Mouse (Mus musculus): ENCODE results near the gene Myh9. TPM values are rescaled to one million over a fixed set of nuclear protein-coding genes. Genes with fewer than 3 reads are reported as not detected.
A peak's percentile ranks its signal among the peaks of the same experiment; 100 is the strongest.

Gene Myh9
- polyA plus RNA-seq, 1 experiment from 2014 or later: 31.8 TPM

GRCm38 (mm10) chr15:77862991-77863972 lies 21.3 kb upstream of the Myh9 start:
- H3K27me3 ChIP-seq (ENCODE audit: control insufficient read depth, insufficient read depth, low read length): no peaks in the 10 kb centered on the region
- H3K36me3 ChIP-seq (ENCODE audit: control insufficient read depth, insufficient read depth, low read length): no peaks in the 10 kb centered on the region
- no peak overlapping the region for H3K9ac ChIP-seq (ENCODE audit: low read depth, low read length)
- H3K9me3 ChIP-seq (replicated peaks; ENCODE audit: control insufficient read depth, low read length): no peaks in the 10 kb centered on the region
- H3K4me3 ChIP-seq (ENCODE audit: low read depth, low read length): no peak overlapping the region
- no peak overlapping the region for H3K4me2 ChIP-seq
- ATAC-seq (replicated peaks; ENCODE audit: insufficient number of reproducible peaks, low FRiP score, low TSS enrichment): no peak
- peaks cover 3% of the 10 kb centered on the region; the same call in 1 of the 2 replicates for H3K4me1 ChIP-seq (ENCODE audit: control insufficient read depth, insufficient read depth, low read length)
- 82% methylated on average over 22 of the region's 22 CpGs for WGBS (ENCODE audit: insufficient replicate concordance)
- no peak overlapping the region for H3K27ac ChIP-seq (ENCODE audit: low read depth, low read length)

- WGBS (ENCODE audit: insufficient replicate concordance): 78% methylated on average over 1 of the region's 1 CpGs
Observed at GRCm38 (mm10) chr15:77860081-77860665, 18.2 kb upstream of the Myh9 start.

GRCm38 (mm10) chr15:77857662-77858156 lies 15.7 kb upstream of the Myh9 start:
- Histone ChIP-seq H3K9me3 (replicated peaks; ENCODE audit: control insufficient read depth, low read length) (no peaks in the 10 kb centered on the region), H3K36me3 (ENCODE audit: control insufficient read depth, insufficient read depth, low read length) (no peaks in the 10 kb centered on the region), H3K4me1 (ENCODE audit: control insufficient read depth, insufficient read depth, low read length) (peaks cover 5% of the 10 kb centered on the region; the same call in 1 of the 2 replicates), H3K4me2 (peak overlapping the region; percentile 72), H3K9ac (ENCODE audit: low read depth, low read length) (peak overlapping the region; percentile 58), H3K4me3 (ENCODE audit: low read depth, low read length) (peak overlapping the region; percentile 43), H3K27me3 (ENCODE audit: control insufficient read depth, insufficient read depth, low read length) (no peaks in the 10 kb centered on the region), H3K27ac (ENCODE audit: low read depth, low read length) (no peak overlapping the region)
- 2% methylated on average over 28 of the region's 28 CpGs for WGBS (ENCODE audit: insufficient replicate concordance)
- peak; percentile 75 for ATAC-seq (replicated peaks; ENCODE audit: insufficient number of reproducible peaks, low FRiP score, low TSS enrichment)

More at GRCm38 (mm10) chr15:77860081-77860665, 18.2 kb upstream of the Myh9 start:
- H3K4me3 ChIP-seq (ENCODE audit: low read depth, low read length): no peak overlapping the region
- ATAC-seq (replicated peaks; ENCODE audit: insufficient number of reproducible peaks, low FRiP score, low TSS enrichment): no peak
- no peaks in the 10 kb centered on the region for H3K27me3 ChIP-seq (ENCODE audit: control insufficient read depth, insufficient read depth, low read length)
- no peaks in the 10 kb centered on the region for H3K9me3 ChIP-seq (replicated peaks; ENCODE audit: control insufficient read depth, low read length)
- H3K36me3 ChIP-seq (ENCODE audit: control insufficient read depth, insufficient read depth, low read length): no peaks in the 10 kb centered on the region
- H3K4me2 ChIP-seq: no peak overlapping the region
- no peak overlapping the region for H3K9ac ChIP-seq (ENCODE audit: low read depth, low read length)
- peaks cover 5% of the 10 kb centered on the region; the same call in 1 of the 2 replicates for H3K4me1 ChIP-seq (ENCODE audit: control insufficient read depth, insufficient read depth, low read length)
- H3K27ac ChIP-seq (ENCODE audit: low read depth, low read length): no peak overlapping the region

- no peak overlapping the region for H3K27ac ChIP-seq (ENCODE audit: low read depth, low read length)
- no peak for ATAC-seq (replicated peaks; ENCODE audit: insufficient number of reproducible peaks, low FRiP score, low TSS enrichment)
- H3K4me3 ChIP-seq (ENCODE audit: low read depth, low read length): no peak overlapping the region
- peaks cover 5% of the 10 kb centered on the region; the same call in 1 of the 2 replicates for H3K4me1 ChIP-seq (ENCODE audit: control insufficient read depth, insufficient read depth, low read length)
- 56% methylated on average over 5 of the region's 5 CpGs for WGBS (ENCODE audit: insufficient replicate concordance)
- H3K9me3 ChIP-seq (replicated peaks; ENCODE audit: control insufficient read depth, low read length): no peaks in the 10 kb centered on the region
- H3K27me3 ChIP-seq (ENCODE audit: control insufficient read depth, insufficient read depth, low read length): no peaks in the 10 kb centered on the region
- no peak overlapping the region for H3K9ac ChIP-seq (ENCODE audit: low read depth, low read length)
- H3K4me2 ChIP-seq: no peak overlapping the region
- H3K36me3 ChIP-seq (ENCODE audit: control insufficient read depth, insufficient read depth, low read length): no peaks in the 10 kb centered on the region
Observed at GRCm38 (mm10) chr15:77856541-77856940, 14.6 kb upstream of the Myh9 start.

GRCm38 (mm10) chr15:77855301-77855700 lies 13.3 kb upstream of the Myh9 start:
- no peak overlapping the region for H3K4me3 ChIP-seq (ENCODE audit: low read depth, low read length)
- WGBS (ENCODE audit: insufficient replicate concordance): 57% methylated on average over 8 of the region's 8 CpGs
- no peak overlapping the region for H3K9ac ChIP-seq (ENCODE audit: low read depth, low read length)
- no peak overlapping the region for H3K27ac ChIP-seq (ENCODE audit: low read depth, low read length)
- no peaks in the 10 kb centered on the region for H3K9me3 ChIP-seq (replicated peaks; ENCODE audit: control insufficient read depth, low read length)
- H3K36me3 ChIP-seq (ENCODE audit: control insufficient read depth, insufficient read depth, low read length): no peaks in the 10 kb centered on the region
- no peaks in the 10 kb centered on the region for H3K27me3 ChIP-seq (ENCODE audit: control insufficient read depth, insufficient read depth, low read length)
- no peak for ATAC-seq (replicated peaks; ENCODE audit: insufficient number of reproducible peaks, low FRiP score, low TSS enrichment)
- H3K4me2 ChIP-seq: no peak overlapping the region
- peaks cover 5% of the 10 kb centered on the region; the same call in 1 of the 2 replicates for H3K4me1 ChIP-seq (ENCODE audit: control insufficient read depth, insufficient read depth, low read length)

GRCm38 (mm10) chr15:77852001-77852400 lies 10.0 kb upstream of the Myh9 start:
- no peak overlapping the region for H3K27ac ChIP-seq (ENCODE audit: low read depth, low read length)
- H3K9me3 ChIP-seq (replicated peaks; ENCODE audit: control insufficient read depth, low read length): no peaks in the 10 kb centered on the region
- WGBS (ENCODE audit: insufficient replicate concordance): 79% methylated on average over 2 of the region's 2 CpGs
- no peaks in the 10 kb centered on the region for H3K4me1 ChIP-seq (ENCODE audit: control insufficient read depth, insufficient read depth, low read length)
- no peak overlapping the region for H3K4me2 ChIP-seq
- no peak overlapping the region for H3K9ac ChIP-seq (ENCODE audit: low read depth, low read length)
- ATAC-seq (replicated peaks; ENCODE audit: insufficient number of reproducible peaks, low FRiP score, low TSS enrichment): no peak
- no peaks in the 10 kb centered on the region for H3K27me3 ChIP-seq (ENCODE audit: control insufficient read depth, insufficient read depth, low read length)
- H3K36me3 ChIP-seq (ENCODE audit: control insufficient read depth, insufficient read depth, low read length): no peaks in the 10 kb centered on the region
- no peak overlapping the region for H3K4me3 ChIP-seq (ENCODE audit: low read depth, low read length)

GRCm38 (mm10) chr15:77851136-77851535 lies 9.2 kb upstream of the Myh9 start:
- no peaks in the 10 kb centered on the region for H3K9me3 ChIP-seq (replicated peaks; ENCODE audit: control insufficient read depth, low read length)
- no peaks in the 10 kb centered on the region for H3K36me3 ChIP-seq (ENCODE audit: control insufficient read depth, insufficient read depth, low read length)
- no peak overlapping the region for H3K4me2 ChIP-seq
- H3K4me1 ChIP-seq (ENCODE audit: control insufficient read depth, insufficient read depth, low read length): no peaks in the 10 kb centered on the region
- no peak overlapping the region for H3K9ac ChIP-seq (ENCODE audit: low read depth, low read length)
- no peaks in the 10 kb centered on the region for H3K27me3 ChIP-seq (ENCODE audit: control insufficient read depth, insufficient read depth, low read length)
- no peak for ATAC-seq (replicated peaks; ENCODE audit: insufficient number of reproducible peaks, low FRiP score, low TSS enrichment)
- H3K27ac ChIP-seq (ENCODE audit: low read depth, low read length): no peak overlapping the region
- no peak overlapping the region for H3K4me3 ChIP-seq (ENCODE audit: low read depth, low read length)
- WGBS (ENCODE audit: insufficient replicate concordance): 30% methylated on average over 3 of the region's 3 CpGs

- WGBS (ENCODE audit: insufficient replicate concordance): 81% methylated on average over 9 of the region's 9 CpGs
- Histone ChIP-seq H3K36me3 (ENCODE audit: control insufficient read depth, insufficient read depth, low read length) (no peaks in the 10 kb centered on the region), H3K27me3 (ENCODE audit: control insufficient read depth, insufficient read depth, low read length) (no peaks in the 10 kb centered on the region), H3K4me1 (ENCODE audit: control insufficient read depth, insufficient read depth, low read length) (no peaks in the 10 kb centered on the region), H3K4me2 (no peak overlapping the region), H3K4me3 (ENCODE audit: low read depth, low read length) (no peak overlapping the region), H3K9ac (ENCODE audit: low read depth, low read length) (no peak overlapping the region), H3K27ac (ENCODE audit: low read depth, low read length) (no peak overlapping the region), H3K9me3 (replicated peaks; ENCODE audit: control insufficient read depth, low read length) (no peaks in the 10 kb centered on the region)
- no peak for ATAC-seq (replicated peaks; ENCODE audit: insufficient number of reproducible peaks, low FRiP score, low TSS enrichment)
Observed at GRCm38 (mm10) chr15:77849572-77850229, 7.7 kb upstream of the Myh9 start.
